Mouse (Mus musculus): Measurements from ENCODE around the gene Grin2d. TPM values are rescaled to one million over a fixed set of nuclear protein-coding genes. Genes with fewer than 3 reads are reported as not detected.

Gene Grin2d
- polyA plus RNA-seq, 1 experiment from 2014 or later, result 1.9 TPM

DNA sequence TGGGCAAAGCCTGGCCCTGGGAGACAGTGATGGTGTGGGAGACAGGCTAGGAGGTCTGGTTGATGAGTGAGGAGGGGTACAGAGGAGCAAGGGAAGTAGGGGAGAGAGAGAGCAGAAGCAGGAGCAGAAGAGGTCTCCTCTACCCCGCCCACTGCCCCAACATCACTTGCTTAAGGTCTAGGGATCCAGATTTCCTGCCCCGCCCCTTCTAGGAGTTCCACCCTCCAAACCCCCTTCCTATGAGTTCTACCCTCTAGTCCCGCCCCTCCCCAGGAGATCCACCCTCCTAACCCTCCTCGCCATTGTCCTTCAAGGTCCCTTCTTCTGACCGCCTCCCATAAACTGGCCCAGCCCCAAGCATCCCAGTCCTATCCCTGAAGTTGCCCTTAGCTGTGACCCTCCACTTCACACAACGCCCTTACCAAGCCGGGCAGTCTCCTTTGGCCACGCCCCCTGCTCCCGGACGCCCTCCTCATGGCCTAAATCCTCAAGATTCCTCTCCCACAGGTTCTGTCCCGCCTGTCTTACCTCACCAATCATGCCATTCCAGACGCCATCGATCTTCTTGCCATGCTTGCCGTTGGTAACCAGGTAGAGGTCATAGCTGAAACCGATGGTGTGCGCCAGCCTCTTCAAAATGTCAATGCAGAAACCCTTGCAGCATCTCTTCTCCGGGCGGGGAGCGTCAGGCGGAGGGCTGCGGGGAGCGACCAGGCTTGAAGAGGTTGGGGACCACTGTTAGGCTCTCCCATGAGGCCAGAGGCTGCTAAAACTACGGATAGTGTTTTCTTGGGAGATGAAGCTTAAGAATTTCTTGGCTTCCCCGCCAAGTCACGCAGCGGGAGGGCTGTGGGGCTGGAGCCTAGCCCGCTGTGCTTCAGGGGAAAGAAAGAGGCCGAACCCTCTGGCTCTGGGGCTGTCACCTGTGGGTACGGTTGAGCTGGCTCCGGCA, 21.0 kb downstream of the Grin2d start:
- in situ Hi-C loops (cut with MboI; ENCODE audit: low pct_unique_long_range_greater_than_20kb), result loop anchor here (25.0 kb wide), 1 partner anchor 155 kb away; no protein-coding TSS in a partner anchor

DNA sequence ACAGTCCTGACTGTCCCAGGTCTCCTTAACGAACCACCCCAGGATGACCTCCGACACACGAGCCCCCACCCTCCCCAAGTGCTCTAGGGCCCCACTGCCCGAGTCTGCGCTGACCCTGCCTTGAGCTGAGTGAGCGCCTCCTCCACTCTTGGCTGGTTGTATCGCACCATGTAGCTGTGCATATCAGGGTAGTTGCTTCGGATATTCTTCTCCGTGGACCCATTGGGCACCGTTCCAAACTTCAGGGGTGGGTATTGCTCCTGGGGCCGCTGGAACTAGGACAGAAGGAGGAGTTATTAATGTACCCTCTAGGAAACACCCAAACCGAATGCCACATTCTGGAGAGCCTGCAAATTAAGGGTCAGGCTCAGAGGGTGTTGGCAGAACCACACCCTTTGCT, 25.1 kb downstream of the Grin2d start:
- in situ Hi-C loops (cut with MboI; ENCODE audit: low pct_unique_long_range_greater_than_20kb), result loop anchor here (25.0 kb wide), 1 partner anchor 159 kb away; no protein-coding TSS in a partner anchor
- no peaks in the 10 kb centered on the region for H3K27me3 ChIP-seq
- TF ChIP-seq CTCF (IDR thresholded peaks at IDR 0.05), result no peak
- DNase-seq (ENCODE audit: low read depth, low spot score), result no peak
- CTCF ChIA-PET, result no interaction called here
- POLR2A ChIA-PET, result no interaction called here
- ATAC-seq, result no peak

More for the DNA sequence above, 21.0 kb downstream of the Grin2d start:
- POLR2A ChIA-PET, result no interaction called here
- ATAC-seq, result no peak
- DNase-seq (ENCODE audit: low read depth, low spot score), result no peak
- H3K27me3 ChIP-seq, result peaks cover 3% of the 10 kb centered on the region
- CTCF ChIA-PET, result no interaction called here
- TF ChIP-seq CTCF (IDR thresholded peaks at IDR 0.05), result no peak

GRCm38 (mm10) chr7:45850661-45851060, 27.5 kb downstream of the Grin2d start:
- in situ Hi-C loops (cut with MboI; ENCODE audit: low pct_unique_long_range_greater_than_20kb), result loop anchor here (25.0 kb wide), 1 partner anchor 162 kb away; no protein-coding TSS in a partner anchor
- no peak for DNase-seq (ENCODE audit: low read depth, low spot score)
- ATAC-seq, result no peak
- ChIA-PET POLR2A (no interaction called here), CTCF (no interaction called here)
- no peak for TF ChIP-seq CTCF (IDR thresholded peaks at IDR 0.05)
- no peaks in the 10 kb centered on the region for H3K27me3 ChIP-seq

DNA sequence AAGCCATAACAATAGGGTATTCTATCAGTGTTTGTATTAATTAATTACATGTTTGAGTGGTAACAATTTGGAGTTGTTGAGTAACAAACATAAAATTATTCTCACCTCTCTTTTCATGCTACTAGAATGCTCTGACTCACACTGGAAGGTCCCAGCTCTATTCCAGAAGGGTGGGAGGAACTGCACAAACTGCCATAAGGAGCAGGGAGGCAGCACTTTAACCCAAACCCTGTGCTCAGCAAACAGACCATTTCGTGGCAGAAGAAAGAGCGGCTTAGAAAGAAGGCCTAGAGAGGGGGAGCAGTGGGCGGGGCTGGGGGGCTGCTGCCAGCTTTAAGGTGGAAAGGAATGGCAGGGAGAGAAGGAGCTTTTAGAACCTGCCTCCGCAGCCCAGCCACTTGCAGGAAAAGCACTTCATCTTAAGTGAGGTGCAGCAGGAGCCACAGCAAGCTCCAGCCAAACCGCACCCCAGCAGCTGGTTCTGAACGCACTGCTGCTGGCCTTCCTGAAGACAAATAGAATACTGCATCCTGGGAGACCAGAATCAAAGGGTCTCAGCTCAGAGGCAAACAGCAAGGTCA, 29.6 kb downstream of the Grin2d start:
- ATAC-seq (no peak), DNase-seq (ENCODE audit: low read depth, low spot score) (no peak)
- POLR2A ChIA-PET, result no interaction called here
- no peak for TF ChIP-seq CTCF (IDR thresholded peaks at IDR 0.05)
- no peaks in the 10 kb centered on the region for H3K27me3 ChIP-seq
- CTCF ChIA-PET, result interaction anchor here (1.6 kb wide), 1 partner anchor 50 kb away, joined by 4 read pairs; no protein-coding TSS in a partner anchor
- in situ Hi-C loops (cut with MboI; ENCODE audit: low pct_unique_long_range_greater_than_20kb), result no loop called here

- POLR2A ChIA-PET, result no interaction called here
- TF ChIP-seq CTCF (IDR thresholded peaks at IDR 0.05), result no peak
- in situ Hi-C loops (cut with MboI; ENCODE audit: low pct_unique_long_range_greater_than_20kb), result no loop called here
- H3K27me3 ChIP-seq, result no peaks in the 10 kb centered on the region
- DNase-seq (ENCODE audit: low read depth, low spot score) (no peak), ATAC-seq (no peak)
- CTCF ChIA-PET, result no interaction called here
Measured at GRCm38 (mm10) chr7:45842950-45843744, 35.0 kb downstream of the Grin2d start.

DNA sequence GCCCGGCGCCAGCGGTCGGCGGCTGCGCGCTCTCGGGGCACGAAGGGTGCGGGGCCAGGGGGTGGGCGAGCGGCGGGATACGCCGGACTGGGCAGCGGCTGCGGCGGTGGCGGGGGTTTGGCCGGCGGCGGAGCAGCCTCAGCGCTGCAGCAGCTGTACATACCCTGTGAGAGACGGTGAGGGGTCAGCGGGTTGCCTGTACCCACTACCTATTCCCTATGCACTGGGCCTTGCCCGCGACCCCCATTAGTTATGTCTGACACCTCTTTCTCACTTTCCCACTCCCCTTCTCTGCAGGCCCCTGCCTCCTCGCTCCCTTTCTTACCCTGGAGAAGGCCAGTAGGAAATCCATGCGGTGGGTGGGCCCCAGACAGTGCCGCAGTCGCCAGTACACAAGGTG, 44.3 kb downstream of the Grin2d start:
- TF ChIP-seq CTCF (IDR thresholded peaks at IDR 0.05), result no peak
- in situ Hi-C loops (cut with MboI; ENCODE audit: low pct_unique_long_range_greater_than_20kb), result no loop called here
- ATAC-seq (no peak), DNase-seq (ENCODE audit: low read depth, low spot score) (no peak)
- no peaks in the 10 kb centered on the region for H3K27me3 ChIP-seq
- POLR2A ChIA-PET, result no interaction called here
- CTCF ChIA-PET, result no interaction called here

DNA sequence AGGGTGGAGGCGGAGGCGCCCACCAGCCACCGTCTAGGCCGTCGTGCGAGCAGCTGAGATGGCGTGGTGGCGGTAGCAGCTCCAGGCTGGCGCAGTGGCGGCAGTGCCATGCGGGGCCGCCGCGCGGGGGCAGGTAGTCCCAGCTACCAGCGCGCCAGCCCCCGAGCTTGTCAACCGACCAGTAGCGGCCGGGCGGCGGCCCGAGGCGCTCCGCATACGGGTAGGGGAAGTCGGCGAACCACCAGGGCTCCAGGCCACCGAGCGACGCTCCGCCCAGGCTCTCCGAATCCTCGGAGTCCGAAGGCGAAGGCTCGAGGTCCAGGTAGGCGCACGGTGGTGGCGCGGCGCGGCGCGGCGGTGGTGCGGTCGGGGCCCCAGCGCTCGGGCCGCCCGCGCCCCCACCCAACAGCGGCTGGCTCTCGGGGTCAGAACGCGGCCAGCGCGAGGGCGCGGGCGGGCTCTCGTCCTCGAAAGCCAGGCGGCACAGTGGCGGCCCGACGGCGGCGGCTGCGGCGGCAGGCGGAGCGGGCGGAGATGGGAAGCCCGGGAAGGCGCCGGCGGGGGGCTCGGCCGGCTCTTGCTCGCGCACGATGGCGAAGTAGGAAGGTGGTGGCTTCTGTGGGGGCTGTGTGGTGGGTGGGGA, 44.9 kb downstream of the Grin2d start:
- H3K27me3 ChIP-seq, result no peaks in the 10 kb centered on the region
- TF ChIP-seq CTCF (IDR thresholded peaks at IDR 0.05), result no peak
- ChIA-PET CTCF (no interaction called here), POLR2A (no interaction called here)
- in situ Hi-C loops (cut with MboI; ENCODE audit: low pct_unique_long_range_greater_than_20kb), result no loop called here
- ATAC-seq (no peak), DNase-seq (ENCODE audit: low read depth, low spot score) (no peak)

- in situ Hi-C loops (cut with MboI; ENCODE audit: low pct_unique_long_range_greater_than_20kb), result no loop called here
- ATAC-seq (no peak), DNase-seq (ENCODE audit: low read depth, low spot score) (no peak)
- H3K27me3 ChIP-seq, result no peaks in the 10 kb centered on the region
- no peak for TF ChIP-seq CTCF (IDR thresholded peaks at IDR 0.05)
- ChIA-PET POLR2A (no interaction called here), CTCF (no interaction called here)
Measured at GRCm38 (mm10) chr7:45832428-45832827, 45.8 kb downstream of the Grin2d start.

GRCm38 (mm10) chr7:45831128-45831525, 47.1 kb downstream of the Grin2d start:
- CTCF ChIA-PET, result interaction anchor here (1.1 kb wide), 1 partner anchor 10 kb away, joined by 3 read pairs; no protein-coding TSS in a partner anchor

More at GRCm38 (mm10) chr7:45831128-45831525, 47.1 kb downstream of the Grin2d start:
- POLR2A ChIA-PET, result no interaction called here
- ATAC-seq (no peak), DNase-seq (ENCODE audit: low read depth, low spot score) (no peak)
- no peaks in the 10 kb centered on the region for H3K27me3 ChIP-seq
- no peak for TF ChIP-seq CTCF (IDR thresholded peaks at IDR 0.05)
- in situ Hi-C loops (cut with MboI; ENCODE audit: low pct_unique_long_range_greater_than_20kb), result no loop called here

Data from Patski (cell line).